Mouse (Mus musculus): ENCODE data around the gene Ppp1r15b. TPM values are rescaled to one million over a fixed set of nuclear protein-coding genes. Genes with fewer than 3 reads are reported as not detected.

The Ppp1r15b gene
- total RNA-seq, 4 experiments from 2014 or later: 14.8 to 18.2 (median 16.3) TPM

- DNase-seq (ENCODE audit: low spot score in 2 of 2): no peak
Observed at GRCm38 (mm10) chr1:133155270-133155669, 24.3 kb downstream of the Ppp1r15b start.

DNA sequence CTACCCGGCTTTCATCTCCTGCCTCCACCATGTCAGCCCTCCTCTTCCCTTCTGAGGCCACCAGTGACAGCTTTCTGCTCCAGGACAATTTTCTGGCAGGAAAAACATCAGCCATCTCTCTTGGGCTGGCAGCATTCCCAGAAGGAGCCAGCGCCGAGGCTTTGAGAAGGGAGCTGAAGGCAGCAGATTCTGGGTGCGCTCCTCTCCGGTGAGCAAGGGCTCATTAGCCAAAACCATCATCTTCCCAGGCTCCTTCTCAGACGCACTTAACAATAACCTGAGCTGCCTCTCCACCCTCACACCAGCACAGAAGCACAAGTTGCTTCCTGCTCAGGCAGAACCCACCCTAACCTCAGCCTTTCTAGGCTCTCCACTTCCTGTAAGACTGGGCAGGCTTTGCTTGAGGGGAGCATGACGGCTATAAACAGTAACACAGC is 28.2 kb downstream of the Ppp1r15b start:
- no peak for DNase-seq (ENCODE audit: low spot score in 2 of 2)

GRCm38 (mm10) chr1:133161559-133161958 is 30.6 kb downstream of the Ppp1r15b start:
- DNase-seq (ENCODE audit: low spot score in 2 of 2): no peak

DNA sequence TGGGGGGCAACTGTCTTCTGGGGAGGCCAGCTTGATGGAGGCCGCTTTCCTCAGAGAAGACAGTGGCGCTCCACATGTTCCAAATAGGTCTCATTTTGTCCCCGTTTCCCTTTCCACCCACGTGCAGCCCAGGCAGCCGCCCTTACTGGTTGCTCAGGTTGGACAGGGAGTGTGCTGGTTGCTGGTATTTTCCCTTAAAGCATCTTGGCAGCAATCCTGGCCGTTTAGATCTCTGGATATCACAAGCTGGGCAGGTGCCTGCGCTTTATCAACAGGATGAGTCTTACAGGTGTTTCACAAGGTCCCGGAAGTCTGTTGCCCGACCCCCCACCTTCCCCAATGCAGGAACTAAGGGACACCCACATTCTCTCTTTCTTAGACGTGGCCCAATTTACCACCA is 31.1 kb downstream of the Ppp1r15b start:
- DNase-seq (ENCODE audit: low spot score in 2 of 2): no peak

GRCm38 (mm10) chr1:133162981-133163380 is 32.0 kb downstream of the Ppp1r15b start:
- no peak for DNase-seq (ENCODE audit: low spot score in 2 of 2)

DNA sequence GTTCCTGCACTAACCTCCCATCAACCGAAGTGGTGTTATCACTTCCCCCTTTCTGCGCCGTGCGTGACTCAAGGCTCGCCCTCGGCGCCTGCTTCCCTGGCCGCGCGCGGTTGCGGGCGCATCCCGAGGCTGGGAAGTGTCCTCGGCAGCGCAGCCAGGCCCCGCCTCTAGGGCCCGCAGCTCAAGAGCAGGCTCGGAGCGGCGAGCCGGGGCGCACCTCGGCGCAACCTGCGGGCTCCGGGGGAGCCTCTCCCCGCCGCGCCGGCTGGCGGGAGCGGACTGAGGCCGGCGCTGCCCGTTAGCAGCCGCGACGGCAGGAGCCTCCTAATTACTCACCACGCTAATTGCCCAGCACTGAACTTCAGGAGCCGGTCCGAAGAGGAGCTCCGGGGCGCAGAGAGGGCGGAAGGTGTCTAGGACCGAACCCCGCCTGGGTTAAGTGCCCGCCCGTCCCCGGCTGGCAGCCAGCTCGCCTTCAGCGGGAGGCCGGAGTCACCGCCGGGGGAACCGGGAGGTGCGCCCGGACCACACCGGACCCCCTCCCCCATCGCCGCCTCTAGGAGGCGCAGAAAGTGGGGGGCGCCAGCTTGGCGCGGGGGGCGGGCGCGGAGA is 33.0 kb downstream of the Ppp1r15b start, which contains the start of gene Plekha6:
Plekha6 (plus strand) TSS at position 391 of the 612 bp plus-strand sequence.
- DNase-seq (ENCODE audit: low spot score in 2 of 2): no peak

GRCm38 (mm10) chr1:133164591-133165011 is 33.7 kb downstream of the Ppp1r15b start:
- DNase-seq (ENCODE audit: low spot score in 2 of 2): no peak

- DNase-seq (ENCODE audit: low spot score in 2 of 2): no peak
Observed at GRCm38 (mm10) chr1:133165111-133165510, 34.2 kb downstream of the Ppp1r15b start.

- no peak for DNase-seq (ENCODE audit: low spot score in 2 of 2)
Observed at GRCm38 (mm10) chr1:133168318-133169060, 37.5 kb downstream of the Ppp1r15b start.

DNA sequence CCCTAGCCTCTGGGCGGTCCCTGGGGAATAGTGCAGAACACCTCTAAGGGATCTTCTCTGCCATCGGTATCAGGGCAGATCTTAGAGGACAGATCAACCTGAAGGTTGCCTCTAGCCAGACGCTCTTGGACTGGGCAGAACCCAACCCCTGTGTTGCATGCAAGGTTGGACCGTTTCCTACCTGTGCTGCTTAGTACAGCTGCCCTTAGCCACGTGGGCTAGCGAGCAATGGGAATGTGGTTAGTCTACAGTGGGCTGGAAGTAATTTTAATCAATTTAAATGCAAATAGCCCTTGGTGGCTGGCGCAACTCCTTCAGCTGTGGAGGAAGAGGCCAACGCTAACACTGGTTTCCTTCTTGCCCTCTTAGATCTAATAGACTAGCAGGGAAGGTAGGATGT is 39.3 kb downstream of the Ppp1r15b start:
- DNase-seq (ENCODE audit: low spot score in 2 of 2): no peak

GRCm38 (mm10) chr1:133171357-133171756 is 40.4 kb downstream of the Ppp1r15b start:
- DNase-seq (ENCODE audit: low spot score in 2 of 2): no peak

DNA sequence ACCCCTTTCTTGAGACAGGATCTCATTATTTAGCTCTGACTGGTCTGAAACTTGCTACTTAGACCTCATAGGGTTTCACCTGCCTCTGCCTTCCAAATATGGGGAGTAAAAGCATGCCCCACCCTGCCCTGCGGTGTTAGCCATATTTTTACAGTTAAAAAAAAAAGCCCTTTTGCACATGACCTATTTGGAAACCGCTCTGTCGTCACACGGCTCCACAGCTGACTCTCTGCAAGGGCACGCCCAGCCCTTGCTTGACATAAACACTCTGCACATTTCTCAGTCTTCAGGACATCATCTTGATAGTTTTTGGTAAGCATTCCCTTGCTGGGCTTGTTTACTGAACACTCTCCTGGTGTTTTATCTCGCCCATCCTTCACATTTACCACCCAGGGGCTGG is 44.2 kb downstream of the Ppp1r15b start:
- no peak for DNase-seq (ENCODE audit: low spot score in 2 of 2)

DNA sequence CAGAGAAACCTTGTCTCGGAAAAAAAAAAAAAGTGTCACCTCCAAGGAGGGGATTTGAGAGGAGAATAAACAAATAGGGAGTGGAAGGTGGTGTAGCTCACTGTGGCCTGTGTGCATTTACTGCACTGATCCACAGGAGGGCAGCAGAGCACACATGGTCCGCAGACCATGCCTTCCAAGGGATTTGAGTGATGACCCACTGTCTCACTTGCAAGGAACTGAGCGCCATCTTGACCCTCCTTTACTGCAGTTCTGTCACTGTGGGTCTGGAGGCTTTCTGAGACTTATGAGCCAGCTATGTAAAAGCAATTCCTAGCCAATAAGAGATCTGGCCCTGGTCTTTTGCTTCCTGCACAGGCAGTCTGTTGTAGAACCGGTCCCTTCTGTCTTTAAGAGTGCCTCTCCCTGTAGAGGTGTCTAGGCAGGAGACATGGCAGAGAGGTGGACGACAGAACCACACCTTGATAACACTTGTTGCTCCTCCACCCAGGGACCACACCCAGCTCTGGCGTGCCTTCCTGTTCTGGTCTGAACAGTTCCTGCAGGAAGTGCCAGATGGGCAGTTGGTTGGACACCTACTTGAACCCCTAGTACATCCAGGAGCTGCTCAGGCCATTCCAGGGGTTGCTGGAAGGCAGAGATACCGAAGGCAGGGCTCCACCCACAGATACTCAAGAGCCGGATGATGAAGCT is 46.7 kb downstream of the Ppp1r15b start:
- DNase-seq (ENCODE audit: low spot score in 2 of 2): no peak

DNA sequence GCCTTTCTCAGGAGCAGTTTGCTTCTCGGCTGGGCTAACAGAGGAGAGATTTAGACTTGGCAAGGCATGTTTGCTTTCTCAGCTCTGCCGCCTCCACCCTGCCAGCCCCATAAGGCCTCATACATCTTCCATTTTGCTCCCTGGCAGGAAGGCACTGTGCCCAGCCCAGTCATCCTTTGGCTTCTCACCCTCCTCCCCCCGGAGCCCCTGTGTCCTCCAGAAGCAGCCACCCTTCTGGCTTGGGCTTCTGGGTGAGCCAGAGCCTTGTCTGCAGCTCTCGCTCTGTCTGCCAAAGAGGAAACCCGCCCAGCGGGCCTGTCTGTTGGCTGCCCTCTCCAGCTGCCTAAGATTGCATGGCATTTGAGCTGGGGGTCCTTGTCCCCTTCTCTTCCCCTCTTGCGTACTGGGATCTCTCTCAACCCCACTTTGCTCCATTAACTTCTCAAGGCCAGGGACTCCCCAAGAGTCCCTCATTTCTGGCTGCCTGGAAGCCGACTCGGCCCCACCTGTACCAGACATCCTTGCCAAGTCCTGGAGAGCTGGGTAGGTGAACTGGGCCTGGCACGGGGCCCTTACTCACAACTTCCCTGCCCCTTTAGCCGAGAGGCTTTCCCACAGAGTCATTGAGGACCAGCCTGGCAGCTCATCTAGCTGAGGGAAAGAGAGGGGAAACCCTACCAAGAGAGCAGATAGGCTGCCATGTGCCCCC is 47.9 kb downstream of the Ppp1r15b start:
- no peak for DNase-seq (ENCODE audit: low spot score in 2 of 2)

GRCm38 (mm10) chr1:133181072-133182015 is 50.4 kb downstream of the Ppp1r15b start:
- DNase-seq (ENCODE audit: low spot score in 2 of 2): peak; percentile 53 to 69

GRCm38 (mm10) chr1:133182016-133182705 is 51.2 kb downstream of the Ppp1r15b start:
- peak in 1 of 2 experiments; percentile 43 for DNase-seq (ENCODE audit: low spot score in 2 of 2)

GRCm38 (mm10) chr1:133182706-133183095 is 51.8 kb downstream of the Ppp1r15b start:
- no peak for DNase-seq (ENCODE audit: low spot score in 2 of 2)

- DNase-seq (ENCODE audit: low spot score in 2 of 2): no peak
Observed at GRCm38 (mm10) chr1:133183141-133183925, 52.4 kb downstream of the Ppp1r15b start.

Data from gastrocnemius, adult 8-10 months (tissue).